Mouse (Mus musculus): ENCODE measurements around the gene Vps11.
"Not testable (repeated sequence)": the region's sequence is repeated elsewhere in the genome, so short reads cannot be mapped to it uniquely, and the experiment has no call there.

Gene Vps11

GRCm38 (mm10) chr9:44311136-44312134, 50.0 kb downstream of the Vps11 start:
- DNase-seq = no peak

GRCm38 (mm10) chr9:44310750-44311135, 50.7 kb downstream of the Vps11 start:
- DNase-seq = no peak

- no peak for DNase-seq
These were observed 51.7 kb downstream of the Vps11 start for GRCm38 (mm10) chr9:44309756-44310155.

- DNase-seq = no peak
These were observed 54.2 kb downstream of the Vps11 start for GRCm38 (mm10) chr9:44307248-44307647.

- no peak for DNase-seq
These were observed 54.9 kb downstream of the Vps11 start for GRCm38 (mm10) chr9:44306532-44306931.

- peak; percentile 99 for DNase-seq
These were observed 55.9 kb downstream of the Vps11 start, which contains the start of gene Hinfp for GRCm38 (mm10) chr9:44305466-44306079. Gene Hinfp, minus strand, starts transcription at chr9:44305671.

GRCm38 (mm10) chr9:44300001-44300400, 61.5 kb downstream of the Vps11 start:
- not testable (repeated sequence) for DNase-seq
